Mouse (Mus musculus): Measurements from ENCODE around the gene Polr2a. TPM values are rescaled to one million over a fixed set of nuclear protein-coding genes. Genes with fewer than 3 reads are reported as not detected.
"Not testable (repeated sequence)": the region's sequence is repeated elsewhere in the genome, so short reads cannot be mapped to it uniquely, and the experiment has no call there.

Gene Polr2a
- total RNA-seq, 4 experiments from 2014 or later: 28.5 to 35.7 (median 32.9) TPM

- DNase-seq (ENCODE audit: low spot score): peak; percentile 71
Measured at GRCm38 (mm10) chr11:69754701-69755100, 3.7 kb downstream of the Polr2a start.

GRCm38 (mm10) chr11:69754233-69754632, 4.2 kb downstream of the Polr2a start:
- no peak for DNase-seq (ENCODE audit: low spot score)

- no peak for DNase-seq (ENCODE audit: low spot score)
Measured at GRCm38 (mm10) chr11:69752686-69753085, 5.8 kb downstream of the Polr2a start.

- DNase-seq (ENCODE audit: low spot score): no peak
Measured at GRCm38 (mm10) chr11:69751635-69752034, 6.8 kb downstream of the Polr2a start.

- DNase-seq (ENCODE audit: low spot score): not testable (repeated sequence)
Measured at GRCm38 (mm10) chr11:69731408-69731807, 27.0 kb downstream of the Polr2a start.

GRCm38 (mm10) chr11:69729063-69729462, 29.4 kb downstream of the Polr2a start:
- peak; percentile 48 for DNase-seq (ENCODE audit: low spot score)

- DNase-seq (ENCODE audit: low spot score): no peak
Measured at GRCm38 (mm10) chr11:69725951-69726350, 32.5 kb downstream of the Polr2a start.

GRCm38 (mm10) chr11:69723074-69723473, 35.4 kb downstream of the Polr2a start:
- DNase-seq (ENCODE audit: low spot score): no peak

GRCm38 (mm10) chr11:69720852-69721251, 37.6 kb downstream of the Polr2a start:
- no peak for DNase-seq (ENCODE audit: low spot score)

GRCm38 (mm10) chr11:69719423-69719822, 39.0 kb downstream of the Polr2a start:
- no peak for DNase-seq (ENCODE audit: low spot score)

- DNase-seq (ENCODE audit: low spot score): no peak
Measured at GRCm38 (mm10) chr11:69718661-69719060, 39.8 kb downstream of the Polr2a start.

- no peak for DNase-seq (ENCODE audit: low spot score)
Measured at GRCm38 (mm10) chr11:69716953-69717352, 41.5 kb downstream of the Polr2a start.

GRCm38 (mm10) chr11:69715929-69716328, 42.5 kb downstream of the Polr2a start:
- no peak for DNase-seq (ENCODE audit: low spot score)

GRCm38 (mm10) chr11:69715482-69715881, 43.0 kb downstream of the Polr2a start:
- no peak for DNase-seq (ENCODE audit: low spot score)

GRCm38 (mm10) chr11:69714636-69715329, 43.7 kb downstream of the Polr2a start:
- DNase-seq (ENCODE audit: low spot score): no peak

GRCm38 (mm10) chr11:69712954-69713672, 45.3 kb downstream of the Polr2a start:
- no peak for DNase-seq (ENCODE audit: low spot score)

GRCm38 (mm10) chr11:69711082-69711481, 47.4 kb downstream of the Polr2a start:
- no peak for DNase-seq (ENCODE audit: low spot score)

- DNase-seq (ENCODE audit: low spot score): no peak
Measured at GRCm38 (mm10) chr11:69710470-69710869, 48.0 kb downstream of the Polr2a start.

- no peak for DNase-seq (ENCODE audit: low spot score)
Measured at GRCm38 (mm10) chr11:69709554-69710446, 48.6 kb downstream of the Polr2a start.

GRCm38 (mm10) chr11:69708614-69709265, 49.7 kb downstream of the Polr2a start:
- no peak for DNase-seq (ENCODE audit: low spot score)

- DNase-seq (ENCODE audit: low spot score): no peak
Measured at GRCm38 (mm10) chr11:69707873-69708381, 50.5 kb downstream of the Polr2a start.
